22 mouse cellular contexts compared by ENCODE assay signal in genomic region chr5:43501887-43502286, GRCm38 (mm10). TPM values are rescaled to one million over a fixed set of nuclear protein-coding genes. Genes with fewer than 3 reads are reported as not detected.
DNase-seq lines count a peak whose midpoint lies in the region; ATAC-seq and TF ChIP-seq lines count a peak whose summit lies in the region.
"Had no signal": no experiment of that assay in that cellular context is flagged by ENCODE, and none has a peak within 500 bp of the region (broad histone marks: within the 10 kb centered on the region; RNA-seq: fewer than 3 reads in every experiment).

No protein-coding gene starts in this region.

- no peak for TF ChIP-seq POLR2A in CH12.LX (IDR thresholded peaks at IDR 0.05; ENCODE audit: low read depth, low read length)

- TF ChIP-seq EP300 in CH12.LX (IDR thresholded peaks at IDR 0.05; ENCODE audit: low read length), result no peak
- no peak for TF ChIP-seq EP300 in liver, postnatal 0 days (IDR thresholded peaks at IDR 0.05; ENCODE audit: low read depth)

- H3K9me3 ChIP-seq in hindbrain, postnatal 0 days (ENCODE audit: low read length), result no peaks in the 10 kb centered on the region
- H3K9me3 ChIP-seq in hindbrain, embryonic 10.5 days, result no peaks in the 10 kb centered on the region
- H3K9me3 ChIP-seq in kidney, postnatal 0 days (replicated peaks; ENCODE audit: low read length), result no peaks in the 10 kb centered on the region
- no peaks in the 10 kb centered on the region for H3K9me3 ChIP-seq in kidney, embryonic 14.5 days (ENCODE audit: control insufficient read depth, low read length)
- no peaks in the 10 kb centered on the region for H3K9me3 ChIP-seq in CH12.LX (replicated peaks; ENCODE audit: low read length)
- H3K9me3 ChIP-seq in ES-E14 (ENCODE audit: control insufficient read depth, insufficient read depth, low read depth, low read length), result no peaks in the 10 kb centered on the region
- no peaks in the 10 kb centered on the region for H3K9me3 ChIP-seq in liver, postnatal 0 days (ENCODE audit: low read length)
- H3K9me3 ChIP-seq: embryonic facial prominence, embryonic 10.5 days; forebrain, embryonic 13.5 days; heart, embryonic 10.5 days; heart, embryonic 15.5 days; hindbrain, embryonic 15.5 days had no signal

- H3K27me3 ChIP-seq in hindbrain, postnatal 0 days (ENCODE audit: insufficient read depth, low read length), result no peaks in the 10 kb centered on the region
- H3K27me3 ChIP-seq in hindbrain, embryonic 10.5 days (ENCODE audit: insufficient read depth, poor library complexity, severe bottlenecking), result no peaks in the 10 kb centered on the region
- H3K27me3 ChIP-seq in kidney, postnatal 0 days (ENCODE audit: insufficient read depth, low read length), result no peaks in the 10 kb centered on the region
- no peaks in the 10 kb centered on the region for H3K27me3 ChIP-seq in kidney, embryonic 14.5 days (ENCODE audit: control insufficient read depth, insufficient read depth, low read length)
- no peaks in the 10 kb centered on the region for H3K27me3 ChIP-seq in CH12.LX (replicated peaks)
- H3K27me3 ChIP-seq in liver, postnatal 0 days (ENCODE audit: insufficient read depth, low read length), result no peaks in the 10 kb centered on the region
- H3K27me3 ChIP-seq: forebrain, embryonic 13.5 days; heart, embryonic 15.5 days; hindbrain, embryonic 15.5 days had no signal

- WGBS in hindbrain, postnatal 0 days, result 79% methylated on average over 1 of the region's 1 CpGs
- WGBS in hindbrain, embryonic 10.5 days, result 89% methylated on average over 1 of the region's 1 CpGs
- 91% methylated on average over 1 of the region's 1 CpGs for WGBS in kidney, postnatal 0 days
- 87% methylated on average over 1 of the region's 1 CpGs for WGBS in kidney, embryonic 14.5 days
- 69% methylated on average over 1 of the region's 1 CpGs for WGBS in liver, postnatal 0 days (ENCODE audit: insufficient replicate concordance)

- ATAC-seq in hindbrain, postnatal 0 days, result no peak
- ATAC-seq in kidney, postnatal 0 days (replicated peaks; ENCODE audit: low FRiP score, low read depth), result no peak
- no peak for ATAC-seq in kidney, embryonic 14.5 days (ENCODE audit: low FRiP score, low TSS enrichment)
- no peak for ATAC-seq in liver, postnatal 0 days
- ATAC-seq: forebrain, embryonic 13.5 days; inflammation-experienced regulatory T-cells, adult 6 months had no signal

- no peak overlapping the region for H3K4me3 ChIP-seq in hindbrain, postnatal 0 days (ENCODE audit: low read length)
- no peak overlapping the region for H3K4me3 ChIP-seq in hindbrain, embryonic 10.5 days
- H3K4me3 ChIP-seq in kidney, postnatal 0 days (replicated peaks; ENCODE audit: low read depth, low read length), result no peak overlapping the region
- H3K4me3 ChIP-seq in kidney, embryonic 14.5 days (ENCODE audit: low read length), result no peak overlapping the region
- H3K4me3 ChIP-seq in CH12.LX (replicated peaks in 1 of 3; ENCODE audit: low read depth in 2 of 3, low read length in 2 of 3, poor library complexity in 1 of 3), result no peak overlapping the region
- no peak overlapping the region for H3K4me3 ChIP-seq in ES-E14 (ENCODE audit: insufficient read depth in 1 of 2, low read depth in 1 of 2, low read length in 2 of 2, poor library complexity in 1 of 2, severe bottlenecking in 1 of 2)
- no peak overlapping the region for H3K4me3 ChIP-seq in liver, postnatal 0 days (ENCODE audit: low read depth, low read length)
- H3K4me3 ChIP-seq: embryonic facial prominence, embryonic 10.5 days; forebrain, embryonic 13.5 days; gastrocnemius, adult 2 months; heart, embryonic 10.5 days; heart, embryonic 15.5 days; hindbrain, embryonic 15.5 days had no signal

- H3K27ac ChIP-seq in hindbrain, postnatal 0 days, result no peak overlapping the region
- no peak overlapping the region for H3K27ac ChIP-seq in hindbrain, embryonic 10.5 days
- no peak overlapping the region for H3K27ac ChIP-seq in kidney, postnatal 0 days
- no peak overlapping the region for H3K27ac ChIP-seq in kidney, embryonic 14.5 days (ENCODE audit: low read depth, low read length)
- H3K27ac ChIP-seq in CH12.LX (ENCODE audit: insufficient read depth, low read depth) (no peak overlapping the region), ES-E14 (ENCODE audit: insufficient read depth, low read depth, low read length, poor library complexity, severe bottlenecking) (no peak overlapping the region)
- H3K27ac ChIP-seq in liver, postnatal 0 days (ENCODE audit: low read depth), result no peak overlapping the region
- H3K27ac ChIP-seq: embryonic facial prominence, embryonic 10.5 days; forebrain, embryonic 13.5 days; gastrocnemius, adult 2 months; heart, embryonic 10.5 days; heart, embryonic 15.5 days; hindbrain, embryonic 15.5 days had no signal

- dilution Hi-C loops in CH12.LX (cut with MboI; ENCODE audit: extremely low pct_ligation_motif_present, extremely low pct_unique_long_range_greater_than_20kb, low sequenced_read_pairs), result no loop called here

- DNase-seq in hindbrain, postnatal 0 days (ENCODE audit: low spot score), result peak; percentile 14
- DNase-seq in hindbrain, embryonic 10.5 days (ENCODE audit: low spot score), result no peak
- DNase-seq in kidney, postnatal 0 days (ENCODE audit: low spot score), result no peak
- peak; percentile 77 for DNase-seq in CH12.LX (ENCODE audit: extremely low read depth)
- DNase-seq in ES-E14 (ENCODE audit: low read depth, low spot score), result peak; percentile 2
- no peak for DNase-seq in liver, postnatal 0 days
- no peak for DNase-seq in adrenal gland, postnatal 25 days
- DNase-seq: adrenal gland, adult 2 months; adrenal gland, postnatal 36 days; cerebellum, adult 2 months; cerebellum, postnatal 10 days; gastrocnemius, adult 2 months; gastrocnemius, postnatal 25 days had no signal

- no peak overlapping the region for H3K9ac ChIP-seq in hindbrain, postnatal 0 days (replicated peaks; ENCODE audit: low read length)
- no peak overlapping the region for H3K9ac ChIP-seq in kidney, postnatal 0 days (ENCODE audit: low read depth, low read length)
- H3K9ac ChIP-seq in kidney, embryonic 14.5 days (ENCODE audit: low read depth, low read length), result no peak overlapping the region
- H3K9ac ChIP-seq in CH12.LX (ENCODE audit: insufficient read depth, low read depth) (no peak overlapping the region), ES-E14 (ENCODE audit: insufficient read depth, low read depth, low read length, poor library complexity, severe bottlenecking) (no peak overlapping the region)
- H3K9ac ChIP-seq in liver, postnatal 0 days (replicated peaks), result no peak overlapping the region
- H3K9ac ChIP-seq: forebrain, embryonic 13.5 days; heart, embryonic 15.5 days; hindbrain, embryonic 15.5 days had no signal

- no peak for TF ChIP-seq CTCF in hindbrain, postnatal 0 days (IDR thresholded peaks at IDR 0.05; ENCODE audit: low read depth)
- TF ChIP-seq CTCF in kidney, postnatal 0 days (IDR thresholded peaks at IDR 0.05; ENCODE audit: low read depth), result peak; percentile 24; the same call in 1 of the 2 replicates
- TF ChIP-seq CTCF in CH12.LX (conservative IDR thresholded peaks at IDR 0.05 in 1 of 2, IDR thresholded peaks at IDR 0.05 in 1 of 2; ENCODE audit: low read depth in 2 of 2, low read length in 2 of 2), result peak in 1 of 2 experiments; percentile 89; a peak in 3 of 4 replicates
- TF ChIP-seq CTCF in liver, postnatal 0 days (IDR thresholded peaks at IDR 0.05; ENCODE audit: low read depth), result no peak

- H3K36me3 ChIP-seq in hindbrain, postnatal 0 days (ENCODE audit: insufficient read depth, low read length), result no peaks in the 10 kb centered on the region
- no peaks in the 10 kb centered on the region for H3K36me3 ChIP-seq in hindbrain, embryonic 10.5 days
- no peaks in the 10 kb centered on the region for H3K36me3 ChIP-seq in kidney, postnatal 0 days (ENCODE audit: insufficient read depth, low read length)
- no peaks in the 10 kb centered on the region for H3K36me3 ChIP-seq in kidney, embryonic 14.5 days (ENCODE audit: control insufficient read depth, insufficient read depth, low read length)
- H3K36me3 ChIP-seq in CH12.LX (replicated peaks in 1 of 2; ENCODE audit: control insufficient read depth in 1 of 2, insufficient read depth in 1 of 2, low read length in 1 of 2) (no peaks in the 10 kb centered on the region), ES-E14 (ENCODE audit: control insufficient read depth, insufficient read depth, low read length, poor library complexity, severe bottlenecking) (no peaks in the 10 kb centered on the region)
- H3K36me3 ChIP-seq in liver, postnatal 0 days (replicated peaks; ENCODE audit: insufficient read depth, low read length), result no peaks in the 10 kb centered on the region
- H3K36me3 ChIP-seq: embryonic facial prominence, embryonic 10.5 days; heart, embryonic 10.5 days; heart, embryonic 15.5 days; hindbrain, embryonic 15.5 days had no signal

- in situ Hi-C loops in CH12.LX (cut with MboI; ENCODE audit: low pct_ligation_motif_present, low pct_unique_long_range_greater_than_20kb, low sequenced_read_pairs), result no loop called here
- in situ Hi-C loops in ES-E14 (cut with MboI; ENCODE audit: low sequenced_read_pairs in 2 of 2, unreplicated experiment in 2 of 2), result no loop called here

- TF ChIP-seq RAD21 in CH12.LX (IDR thresholded peaks at IDR 0.05; ENCODE audit: low read depth, low read length), result peak; percentile 85

- no peaks in the 10 kb centered on the region for H3K4me1 ChIP-seq in hindbrain, postnatal 0 days (ENCODE audit: insufficient read depth, low read length)
- no peaks in the 10 kb centered on the region for H3K4me1 ChIP-seq in hindbrain, embryonic 10.5 days (replicated peaks)
- no peaks in the 10 kb centered on the region for H3K4me1 ChIP-seq in kidney, postnatal 0 days (replicated peaks; ENCODE audit: insufficient read depth, low read length)
- H3K4me1 ChIP-seq in kidney, embryonic 14.5 days (ENCODE audit: control insufficient read depth, insufficient read depth, low read length), result no peaks in the 10 kb centered on the region
- H3K4me1 ChIP-seq in CH12.LX (ENCODE audit: control insufficient read depth in 1 of 2, insufficient read depth in 2 of 2), result peaks cover 0 to 13% of the 10 kb centered on the region in 2 experiments; a peak in 2 of 4 replicates
- no peaks in the 10 kb centered on the region for H3K4me1 ChIP-seq in ES-E14 (ENCODE audit: control insufficient read depth in 2 of 2, insufficient read depth in 2 of 2, low read length in 2 of 2, poor library complexity in 1 of 2)
- H3K4me1 ChIP-seq in liver, postnatal 0 days (ENCODE audit: insufficient read depth), result no peaks in the 10 kb centered on the region
- H3K4me1 ChIP-seq: forebrain, embryonic 13.5 days; heart, embryonic 10.5 days; heart, embryonic 15.5 days; hindbrain, embryonic 15.5 days had no signal

- no peaks in the 10 kb centered on the region for H3K79me2 ChIP-seq in CH12.LX (replicated peaks; ENCODE audit: control insufficient read depth, extremely low read depth, insufficient read depth, poor library complexity, severe bottlenecking)

- no peak overlapping the region for H3K4me2 ChIP-seq in hindbrain, postnatal 0 days (ENCODE audit: low read depth, low read length)
- H3K4me2 ChIP-seq in kidney, postnatal 0 days (ENCODE audit: low read length), result no peak overlapping the region
- no peak overlapping the region for H3K4me2 ChIP-seq in kidney, embryonic 14.5 days (replicated peaks; ENCODE audit: low read depth, low read length)
- H3K4me2 ChIP-seq in CH12.LX (ENCODE audit: insufficient read depth, low read depth, poor library complexity, severe bottlenecking), result no peak overlapping the region
- no peak overlapping the region for H3K4me2 ChIP-seq in liver, postnatal 0 days (ENCODE audit: low read depth, low read length)
- H3K4me2 ChIP-seq: forebrain, embryonic 13.5 days; heart, embryonic 15.5 days; hindbrain, embryonic 15.5 days had no signal

RNA-seq across cellular contexts. Expression of gene C1qtnf7, which starts 13.5 kb away (rescaled TPM):
- total RNA-seq in hindbrain, postnatal 0 days (2014; rRNA removed), result 0.52 and 0.72 TPM in 2 replicates
- polyA plus RNA-seq in hindbrain, postnatal 0 days (2015; fragmentation: Nextera tagmentation; extraction: Ambion mirVana), result 1.3 and 1.7 TPM in 2 replicates
- polyA plus RNA-seq in hindbrain, embryonic 10.5 days (2016; fragmentation: Nextera tagmentation; extraction: Ambion mirVana), result 0.32 and 0.93 TPM in 2 replicates
- 14.8 and 15.6 TPM in 2 replicates for polyA plus RNA-seq in kidney, postnatal 0 days (2015; fragmentation: Nextera tagmentation; extraction: Ambion mirVana)
- 1.8 and 2.4 TPM in 2 replicates for polyA plus RNA-seq in kidney, embryonic 14.5 days (2014; fragmentation: Nextera tagmentation; extraction: Ambion mirVana)
- total RNA-seq in CH12.LX (2012; rRNA removed) (not detected in 2 replicates), CH12.LX (2014; rRNA removed) (not detected in 2 replicates), ES-E14 (2012; rRNA removed) (not detected in 2 replicates)
- not detected in 2 replicates for polyA plus RNA-seq in CH12.LX (2012; ENCODE audit: insufficient read length, low read depth)
- polyA plus RNA-seq in liver, postnatal 0 days (2015; fragmentation: Nextera tagmentation; extraction: Ambion mirVana), result 1.7 and 1.8 TPM in 2 replicates
- 2.3 and 7.5 TPM in 2 replicates for total RNA-seq in adrenal gland, postnatal 25 days (2021)
- total RNA-seq: granulocyte monocyte progenitor cell, adult 5-6 weeks; MEL had no signal
- polyA plus RNA-seq: inflammation-experienced regulatory T-cells, adult 6 months had no signal

Comparison
In these comparisons a context has a peak if more than half of its experiments do, and no peak if none do; other contexts are left out.
1. DNase-seq: peak in hindbrain, postnatal 0 days (single experiment), CH12.LX (single experiment) and ES-E14 (single experiment); none in hindbrain, embryonic 10.5 days (single experiment), kidney, postnatal 0 days (single experiment), liver, postnatal 0 days (single experiment) and adrenal gland, postnatal 25 days (single experiment).